Mouse (Mus musculus): Measurements from ENCODE around the gene Cldn2. TPM values are rescaled to one million over a fixed set of nuclear protein-coding genes. Genes with fewer than 3 reads are reported as not detected.

Cldn2 gene
- polyA plus RNA-seq, 1 experiment from 2014 or later: 0.85 TPM

DNA sequence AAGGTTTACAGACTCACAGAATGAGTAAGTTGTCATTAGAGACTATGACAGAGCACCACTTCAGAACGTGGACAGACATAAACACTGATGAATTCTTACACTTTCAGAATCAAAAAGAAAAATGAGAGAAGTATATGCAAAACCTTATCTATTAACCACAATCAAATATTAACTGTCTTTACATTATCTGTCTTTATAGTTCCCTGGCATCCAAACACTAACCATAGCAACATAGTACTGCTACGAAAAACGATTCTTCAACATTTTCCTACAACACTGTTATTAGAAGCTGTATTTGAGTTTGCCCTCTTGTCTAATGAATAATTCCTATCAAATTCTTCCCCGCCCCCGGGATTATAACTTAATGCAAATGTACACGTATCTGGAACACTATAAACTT is 40.5 kb downstream of the Cldn2 start:
- no peaks in the 10 kb centered on the region for H3K9me3 ChIP-seq (replicated peaks)
- H3K4me2 ChIP-seq: no peak overlapping the region
- WGBS (ENCODE audit: insufficient replicate concordance): 53% methylated on average over 6 of the region's 6 CpGs
- no peak overlapping the region for H3K9ac ChIP-seq
- H3K4me1 ChIP-seq (replicated peaks): no peaks in the 10 kb centered on the region
- H3K27ac ChIP-seq (replicated peaks): no peak overlapping the region
- no peaks in the 10 kb centered on the region for H3K36me3 ChIP-seq (replicated peaks)
- H3K4me3 ChIP-seq (replicated peaks): no peak overlapping the region
- H3K27me3 ChIP-seq: no peaks in the 10 kb centered on the region
- ATAC-seq (ENCODE audit: insufficient read depth): no peak

DNA sequence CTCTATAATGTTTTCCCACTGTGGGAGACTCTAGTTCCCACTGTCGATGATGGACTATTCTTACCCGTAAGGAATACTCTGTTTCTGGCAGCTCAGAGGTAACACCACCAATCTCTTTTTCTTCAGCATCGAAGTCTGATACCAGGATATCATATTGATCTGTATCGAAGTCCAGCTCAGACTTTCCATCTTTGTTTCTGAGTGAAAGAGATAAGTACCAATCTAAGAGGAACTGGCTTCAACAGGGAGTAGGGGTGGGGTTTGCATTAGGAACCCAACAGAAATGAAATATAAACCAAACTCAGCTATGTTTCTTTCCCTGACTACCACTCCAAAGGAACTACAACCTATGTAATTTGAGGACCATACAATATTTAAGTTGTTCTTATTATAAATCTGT is 54.2 kb downstream of the Cldn2 start:
- ATAC-seq (ENCODE audit: insufficient read depth): no peak
- H3K4me2 ChIP-seq: no peak overlapping the region
- H3K4me1 ChIP-seq (replicated peaks): no peaks in the 10 kb centered on the region
- no peak overlapping the region for H3K27ac ChIP-seq (replicated peaks)
- no peaks in the 10 kb centered on the region for H3K27me3 ChIP-seq
- H3K4me3 ChIP-seq (replicated peaks): no peak overlapping the region
- WGBS (ENCODE audit: insufficient replicate concordance): 74% methylated on average over 4 of the region's 4 CpGs
- H3K9me3 ChIP-seq (replicated peaks): no peaks in the 10 kb centered on the region
- no peaks in the 10 kb centered on the region for H3K36me3 ChIP-seq (replicated peaks)
- H3K9ac ChIP-seq: no peak overlapping the region

- Histone ChIP-seq H3K27me3 (no peaks in the 10 kb centered on the region), H3K4me2 (no peak overlapping the region), H3K4me3 (replicated peaks) (no peak overlapping the region), H3K9ac (no peak overlapping the region), H3K4me1 (replicated peaks) (no peaks in the 10 kb centered on the region), H3K9me3 (replicated peaks) (no peaks in the 10 kb centered on the region), H3K27ac (replicated peaks) (no peak overlapping the region), H3K36me3 (replicated peaks) (no peaks in the 10 kb centered on the region)
- 63% methylated on average over 5 of the region's 5 CpGs for WGBS (ENCODE audit: insufficient replicate concordance)
- ATAC-seq (ENCODE audit: insufficient read depth): no peak
Observed at GRCm38 (mm10) chrX:139859402-139859801, 58.8 kb downstream of the Cldn2 start.

Other genes starting within 250 kb of the Cldn2 start
- gene Rnf128, start 237.5 kb upstream of the Cldn2 start, polyA plus RNA-seq (2015; fragmentation: Nextera tagmentation; extraction: Ambion mirVana): 57.4 and 65.4 TPM in 2 replicates
- 0.76 and 0.93 TPM in 2 replicates for gene Tbc1d8b, start 115.8 kb upstream of the Cldn2 start, polyA plus RNA-seq (2015; fragmentation: Nextera tagmentation; extraction: Ambion mirVana)
- gene Gm15013, start 86.3 kb upstream of the Cldn2 start, polyA plus RNA-seq (2015; fragmentation: Nextera tagmentation; extraction: Ambion mirVana): not detected in 2 replicates
- gene Ripply1, start 18.5 kb upstream of the Cldn2 start, polyA plus RNA-seq (2015; fragmentation: Nextera tagmentation; extraction: Ambion mirVana): not detected in 2 replicates
- 35.5 and 43.0 TPM in 2 replicates for gene Morc4, start 70.8 kb downstream of the Cldn2 start, polyA plus RNA-seq (2015; fragmentation: Nextera tagmentation; extraction: Ambion mirVana)
- 1.2 TPM in 2 replicates for gene Rbm41, start 197.8 kb downstream of the Cldn2 start, polyA plus RNA-seq (2015; fragmentation: Nextera tagmentation; extraction: Ambion mirVana)

Measured in liver, embryonic 15.5 days (tissue).